Mouse (Mus musculus) liver, adult 2 months (tissue): ENCODE data around the gene Zfp446.

Experiments used
- CTCF ChIP-seq: fragments of 200-500 bp; IDR thresholded peaks from 2 replicates; pipeline ENCODE4 v1.5.1; 2011; ENCODE audit warnings: low read depth, low read length, control low read depth
- POLR2A ChIP-seq: fragments of 200-500 bp; IDR thresholded peaks from 2 replicates; pipeline ENCODE4 v1.6.1; 2011; ENCODE audit warnings: low read length, control low read depth; ENCODE audit not compliant: insufficient read depth; ENCODE audit errors: extremely low read depth

GRCm38 (mm10) chr7:13006531-13006930, 28.9 kb downstream of the Zfp446 start:
- TF ChIP-seq CTCF (no peak), POLR2A (no peak)
